Mouse (Mus musculus): ENCODE measurements around the gene Nrxn2.
A peak's percentile ranks its signal among the peaks of the same experiment; 100 is the strongest.

The Nrxn2 gene

GRCm38 (mm10) chr19:6452672-6453310, 34.3 kb downstream of the Nrxn2 start:
- DNase-seq (ENCODE audit: low spot score) = no peak

GRCm38 (mm10) chr19:6453349-6453748, 34.8 kb downstream of the Nrxn2 start:
- DNase-seq (ENCODE audit: low spot score) = peak; percentile 61

- DNase-seq (ENCODE audit: low spot score) = no peak
Observed at GRCm38 (mm10) chr19:6454041-6454720, 35.6 kb downstream of the Nrxn2 start.

- DNase-seq (ENCODE audit: low spot score) = no peak
Observed at GRCm38 (mm10) chr19:6459504-6459903, 41.0 kb downstream of the Nrxn2 start.

GRCm38 (mm10) chr19:6462841-6463240, 44.3 kb downstream of the Nrxn2 start:
- DNase-seq (ENCODE audit: low spot score) = no peak

- DNase-seq (ENCODE audit: low spot score) = peak; percentile 68
Observed at GRCm38 (mm10) chr19:6464306-6465071, 46.0 kb downstream of the Nrxn2 start.

- no peak for DNase-seq (ENCODE audit: low spot score)
Observed at GRCm38 (mm10) chr19:6465090-6465489, 46.6 kb downstream of the Nrxn2 start.

- no peak for DNase-seq (ENCODE audit: low spot score)
Observed at GRCm38 (mm10) chr19:6466945-6467344, 48.4 kb downstream of the Nrxn2 start.

- DNase-seq (ENCODE audit: low spot score) = no peak
Observed at GRCm38 (mm10) chr19:6467374-6467979, 48.9 kb downstream of the Nrxn2 start.

- DNase-seq (ENCODE audit: low spot score) = no peak
Observed at GRCm38 (mm10) chr19:6471630-6472029, 53.1 kb downstream of the Nrxn2 start.

GRCm38 (mm10) chr19:6472821-6473220, 54.3 kb downstream of the Nrxn2 start:
- DNase-seq (ENCODE audit: low spot score) = no peak

- DNase-seq (ENCODE audit: low spot score) = no peak
Observed at GRCm38 (mm10) chr19:6474706-6475105, 56.2 kb downstream of the Nrxn2 start.

- DNase-seq (ENCODE audit: low spot score) = no peak
Observed at GRCm38 (mm10) chr19:6475129-6475528, 56.6 kb downstream of the Nrxn2 start.

- DNase-seq (ENCODE audit: low spot score) = no peak
Observed at GRCm38 (mm10) chr19:6477007-6477406, 58.5 kb downstream of the Nrxn2 start.

- DNase-seq (ENCODE audit: low spot score) = no peak
Observed at GRCm38 (mm10) chr19:6478566-6478965, 60.0 kb downstream of the Nrxn2 start.

GRCm38 (mm10) chr19:6482886-6483285, 64.4 kb downstream of the Nrxn2 start:
- DNase-seq (ENCODE audit: low spot score) = no peak

GRCm38 (mm10) chr19:6485059-6485630, 66.6 kb downstream of the Nrxn2 start:
- DNase-seq (ENCODE audit: low spot score) = no peak

- no peak for DNase-seq (ENCODE audit: low spot score)
Observed at GRCm38 (mm10) chr19:6489030-6489429, 70.5 kb downstream of the Nrxn2 start.

- no peak for DNase-seq (ENCODE audit: low spot score)
Observed at GRCm38 (mm10) chr19:6491538-6491937, 73.0 kb downstream of the Nrxn2 start.

GRCm38 (mm10) chr19:6492124-6492523, 73.6 kb downstream of the Nrxn2 start:
- peak; percentile 76 for DNase-seq (ENCODE audit: low spot score)

GRCm38 (mm10) chr19:6493219-6493618, 74.7 kb downstream of the Nrxn2 start:
- no peak for DNase-seq (ENCODE audit: low spot score)

GRCm38 (mm10) chr19:6494032-6494431, 75.5 kb downstream of the Nrxn2 start:
- no peak for DNase-seq (ENCODE audit: low spot score)
